Mouse (Mus musculus): ENCODE measurements around the gene Vmn2r63.
"Not testable (repeated sequence)": the region's sequence is repeated elsewhere in the genome, so short reads cannot be mapped to it uniquely, and the experiment has no call there.

Vmn2r63 gene

GRCm38 (mm10) chr7:42933722-42934121, at the start of gene Vmn2r63:
Gene Vmn2r63 (minus strand): TSS chr7:42933822.
- not testable (repeated sequence) for DNase-seq

- DNase-seq: no peak
Observed at GRCm38 (mm10) chr7:42980739-42981138, 47.1 kb upstream of the Vmn2r63 start.

- DNase-seq: no peak
Observed at GRCm38 (mm10) chr7:42980098-42980497, 46.5 kb upstream of the Vmn2r63 start.

DNA sequence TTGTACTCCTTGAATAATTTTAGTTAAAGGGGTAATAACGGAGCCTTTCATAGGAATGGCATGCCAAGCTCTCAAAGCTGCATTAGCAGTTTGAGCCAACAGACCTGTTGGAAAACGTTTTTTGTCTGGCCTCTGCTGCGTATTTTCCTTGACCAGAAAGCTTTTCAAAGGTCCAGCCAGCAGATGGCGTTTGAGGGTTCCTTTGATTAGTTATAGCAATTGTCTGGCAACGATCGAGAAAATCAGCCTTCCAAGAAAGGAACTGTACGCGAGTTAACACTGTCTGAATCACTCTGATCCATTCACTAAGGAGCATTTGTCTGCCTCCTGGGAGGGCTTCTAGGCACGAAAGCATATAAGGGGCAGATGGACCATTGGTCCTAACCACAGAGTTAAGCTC, 31.6 kb upstream of the Vmn2r63 start:
- DNase-seq: no peak

- DNase-seq: not testable (repeated sequence)
Observed at GRCm38 (mm10) chr7:42898067-42898466, 35.6 kb downstream of the Vmn2r63 start.

- DNase-seq: no peak
Observed at GRCm38 (mm10) chr7:42878090-42878489, 55.5 kb downstream of the Vmn2r63 start.

- DNase-seq: not testable (repeated sequence)
Observed at GRCm38 (mm10) chr7:42866801-42867458, 66.7 kb downstream of the Vmn2r63 start, which contains the start of gene Gm2381. Gene Gm2381 (minus strand): TSS chr7:42867234.
